Mouse (Mus musculus) forebrain, embryonic 11.5 days (tissue): ENCODE data around the gene Itpr1. TPM values are rescaled to one million over a fixed set of nuclear protein-coding genes. Genes with fewer than 3 reads are reported as not detected.

ENCODE experiments used
- ATAC-seq: fragments of 200-750 bp; cut with Nextera tagmentation; replicated peaks from 2 replicates; pipeline ENCODE4 v1.8.0; 2017; ENCODE audit warnings: moderate TSS enrichment; ENCODE audit not compliant: low FRiP score
- DNase-seq: peaks from one replicate; pipeline ENCODE4 v3.0.0-alpha.2; 2017; ENCODE audit warnings: low spot score
- H3K27ac ChIP-seq: fragments of 300-500 bp; sonication (generic); 2 replicates; pipeline ENCODE4 v1.5.1; 2014; ENCODE audit warnings: low read depth, low read length
- H3K27me3 ChIP-seq: fragments of 300-500 bp; sonication (generic); 2 replicates; pipeline ENCODE4 v1.6.1; 2014; ENCODE audit warnings: mild to moderate bottlenecking, low read length, mixed read lengths; ENCODE audit not compliant: control insufficient read depth, insufficient read depth
- H3K36me3 ChIP-seq: fragments of 300-500 bp; sonication (generic); 2 replicates; pipeline ENCODE4 v1.6.1; 2014; ENCODE audit warnings: mild to moderate bottlenecking, low read length, moderate library complexity, mixed read lengths; ENCODE audit not compliant: control insufficient read depth, insufficient read depth
- H3K4me1 ChIP-seq: fragments of 300-500 bp; sonication (generic); replicated peaks from 2 replicates; pipeline ENCODE4 v1.6.1; 2014; ENCODE audit warnings: low read length, mixed read lengths; ENCODE audit not compliant: control insufficient read depth, insufficient read depth
- H3K4me2 ChIP-seq: fragments of 300-500 bp; sonication (generic); 2 replicates; pipeline ENCODE4 v1.6.1; 2014; ENCODE audit warnings: low read depth, mild to moderate bottlenecking, low read length, moderate library complexity, mixed read lengths; ENCODE audit not compliant: severe bottlenecking
- H3K4me3 ChIP-seq: fragments of 300-500 bp; sonication (generic); 2 replicates; pipeline ENCODE4 v1.5.1; 2014; ENCODE audit warnings: low read depth, low read length
- H3K9ac ChIP-seq: fragments of 300-500 bp; sonication (generic); 2 replicates; pipeline ENCODE4 v1.6.1; 2014; ENCODE audit warnings: low read length
- H3K9me3 ChIP-seq: fragments of 300-500 bp; sonication (generic); 2 replicates; pipeline ENCODE4 v1.6.1; 2016; ENCODE audit warnings: low read length, mixed read lengths; ENCODE audit not compliant: control insufficient read depth
- WGBS: fragments of 180-500 bp; shearing (Covaris S2); extraction: QIAGEN DNeasy Blood & Tissue Kit; methylation state at CpG from one replicate; pipeline ENCODE4 v1.1.7; 2014; 5-methylcytosine and 5-hydroxymethylcytosine counted together
- polyA plus RNA-seq: library from polyadenylated mRNA; unstranded; fragments of >200 nt; fragmentation: Nextera tagmentation; extraction: Ambion mirVana; gene quantifications from 2 replicates; pipeline ENCODE4 v1.2.1, GENCODE M21; 2014

Gene Itpr1
- polyA plus RNA-seq, 1 experiment from 2014 or later, result 8.1 TPM

- DNase-seq, result no peak
- H3K36me3 ChIP-seq, result peaks cover under 1% of the 10 kb centered on the region; the same call in 1 of the 2 replicates
- no peak overlapping the region for H3K9ac ChIP-seq
- H3K27me3 ChIP-seq, result no peaks in the 10 kb centered on the region
- no peak for ATAC-seq
- no peak overlapping the region for H3K4me2 ChIP-seq
- 75% methylated on average over 6 of the region's 6 CpGs for WGBS
- H3K4me1 ChIP-seq, result no peaks in the 10 kb centered on the region
- H3K9me3 ChIP-seq, result no peaks in the 10 kb centered on the region
- H3K27ac ChIP-seq, result no peak overlapping the region
- H3K4me3 ChIP-seq, result no peak overlapping the region
Measured at GRCm38 (mm10) chr6:108435467-108435866, 222.6 kb downstream of the Itpr1 start.

GRCm38 (mm10) chr6:108436608-108437007 lies 223.7 kb downstream of the Itpr1 start:
- WGBS, result 64% methylated on average over 5 of the region's 5 CpGs
- H3K4me3 ChIP-seq, result no peak overlapping the region
- peaks cover 2% of the 10 kb centered on the region; the same call in 1 of the 2 replicates for H3K36me3 ChIP-seq
- DNase-seq, result no peak
- no peaks in the 10 kb centered on the region for H3K4me1 ChIP-seq
- H3K4me2 ChIP-seq, result no peak overlapping the region
- no peaks in the 10 kb centered on the region for H3K27me3 ChIP-seq
- H3K9me3 ChIP-seq, result no peaks in the 10 kb centered on the region
- H3K27ac ChIP-seq, result no peak overlapping the region
- no peak for ATAC-seq
- H3K9ac ChIP-seq, result no peak overlapping the region

- no peak for DNase-seq
- no peak for ATAC-seq
- Histone ChIP-seq H3K9me3 (no peaks in the 10 kb centered on the region), H3K36me3 (peaks cover 2% of the 10 kb centered on the region; the same call in 1 of the 2 replicates), H3K4me2 (no peak overlapping the region), H3K27me3 (no peaks in the 10 kb centered on the region), H3K27ac (no peak overlapping the region), H3K4me3 (no peak overlapping the region), H3K4me1 (no peaks in the 10 kb centered on the region), H3K9ac (no peak overlapping the region)
- 93% methylated on average over 2 of the region's 2 CpGs for WGBS
Measured at GRCm38 (mm10) chr6:108441290-108441689, 228.4 kb downstream of the Itpr1 start.

- no peak overlapping the region for H3K4me2 ChIP-seq
- H3K27me3 ChIP-seq, result no peaks in the 10 kb centered on the region
- H3K4me3 ChIP-seq, result no peak overlapping the region
- DNase-seq (no peak), ATAC-seq (no peak)
- no peak overlapping the region for H3K27ac ChIP-seq
- WGBS, result 87% methylated on average over 3 of the region's 3 CpGs
- no peaks in the 10 kb centered on the region for H3K9me3 ChIP-seq
- peaks cover 2% of the 10 kb centered on the region; the same call in 1 of the 2 replicates for H3K36me3 ChIP-seq
- no peak overlapping the region for H3K9ac ChIP-seq
- no peaks in the 10 kb centered on the region for H3K4me1 ChIP-seq
Measured at GRCm38 (mm10) chr6:108442291-108442690, 229.4 kb downstream of the Itpr1 start.

GRCm38 (mm10) chr6:108444435-108444834 lies 231.5 kb downstream of the Itpr1 start:
- peaks cover 2% of the 10 kb centered on the region; the same call in 1 of the 2 replicates for H3K36me3 ChIP-seq
- no peak overlapping the region for H3K4me2 ChIP-seq
- H3K27me3 ChIP-seq, result no peaks in the 10 kb centered on the region
- DNase-seq (no peak), ATAC-seq (no peak)
- H3K27ac ChIP-seq, result no peak overlapping the region
- no peaks in the 10 kb centered on the region for H3K9me3 ChIP-seq
- 87% methylated on average over 7 of the region's 7 CpGs for WGBS
- no peak overlapping the region for H3K9ac ChIP-seq
- no peak overlapping the region for H3K4me3 ChIP-seq
- H3K4me1 ChIP-seq, result no peaks in the 10 kb centered on the region

GRCm38 (mm10) chr6:108445006-108445405 lies 232.1 kb downstream of the Itpr1 start:
- 91% methylated on average over 7 of the region's 7 CpGs for WGBS
- no peak overlapping the region for H3K4me2 ChIP-seq

GRCm38 (mm10) chr6:108446766-108447165 lies 233.9 kb downstream of the Itpr1 start:
- no peak overlapping the region for H3K27ac ChIP-seq
- no peak overlapping the region for H3K9ac ChIP-seq
- H3K4me1 ChIP-seq, result no peaks in the 10 kb centered on the region
- H3K4me2 ChIP-seq, result no peak overlapping the region
- no peaks in the 10 kb centered on the region for H3K27me3 ChIP-seq
- 82% methylated on average over 1 of the region's 1 CpGs for WGBS
- no peaks in the 10 kb centered on the region for H3K36me3 ChIP-seq
- no peak overlapping the region for H3K4me3 ChIP-seq
- ATAC-seq (no peak), DNase-seq (peak; percentile 22)
- H3K9me3 ChIP-seq, result no peaks in the 10 kb centered on the region

More at GRCm38 (mm10) chr6:108445006-108445405, 232.1 kb downstream of the Itpr1 start:
- Histone ChIP-seq H3K9ac (no peak overlapping the region), H3K27ac (no peak overlapping the region), H3K9me3 (no peaks in the 10 kb centered on the region), H3K4me3 (no peak overlapping the region), H3K4me1 (no peaks in the 10 kb centered on the region), H3K36me3 (peaks cover 2% of the 10 kb centered on the region; the same call in 1 of the 2 replicates), H3K27me3 (no peaks in the 10 kb centered on the region)
- ATAC-seq, result no peak
- no peak for DNase-seq

- Histone ChIP-seq H3K9ac (no peak overlapping the region), H3K27ac (no peak overlapping the region), H3K9me3 (no peaks in the 10 kb centered on the region), H3K4me3 (no peak overlapping the region), H3K4me2 (no peak overlapping the region), H3K36me3 (no peaks in the 10 kb centered on the region), H3K4me1 (no peaks in the 10 kb centered on the region), H3K27me3 (no peaks in the 10 kb centered on the region)
- peak; percentile 16 for DNase-seq
- 87% methylated on average over 8 of the region's 8 CpGs for WGBS
- ATAC-seq, result no peak
Measured at GRCm38 (mm10) chr6:108447179-108447845, 234.4 kb downstream of the Itpr1 start.
